Mouse (Mus musculus) liver, postnatal 0 days (tissue): ENCODE results near the gene Gm10282.

ENCODE experiments used
- CTCF ChIP-seq: sonication (generic); IDR thresholded peaks from 2 replicates; pipeline ENCODE4 v1.5.1; 2016; ENCODE audit warnings: antibody characterized with exemption, low read depth
- EP300 ChIP-seq: IDR thresholded peaks from 2 replicates; pipeline ENCODE4 v1.6.1; 2016; ENCODE audit warnings: antibody characterized with exemption, low read depth, mild to moderate bottlenecking

- TF ChIP-seq CTCF (no peak), EP300 (no peak)
Measured at GRCm38 (mm10) chr8:72306913-72307312, 1.9 kb upstream of the Gm10282 start.
